Mouse (Mus musculus) olfactory bulb, adult 2 months (tissue): ENCODE results near the gene Psma1.

Source experiments
- CTCF ChIP-seq: fragments of 200-500 bp; IDR thresholded peaks from 2 replicates; pipeline ENCODE4 v1.5.1; 2012; ENCODE audit warnings: low read depth, mild to moderate bottlenecking, low read length, moderate library complexity; ENCODE audit not compliant: insufficient read depth
- POLR2A ChIP-seq: fragments of 200-500 bp; IDR thresholded peaks from 2 replicates; pipeline ENCODE4 v1.6.1; 2012; ENCODE audit warnings: mild to moderate bottlenecking, low read depth, low read length, moderate library complexity; ENCODE audit not compliant: insufficient read depth

DNA sequence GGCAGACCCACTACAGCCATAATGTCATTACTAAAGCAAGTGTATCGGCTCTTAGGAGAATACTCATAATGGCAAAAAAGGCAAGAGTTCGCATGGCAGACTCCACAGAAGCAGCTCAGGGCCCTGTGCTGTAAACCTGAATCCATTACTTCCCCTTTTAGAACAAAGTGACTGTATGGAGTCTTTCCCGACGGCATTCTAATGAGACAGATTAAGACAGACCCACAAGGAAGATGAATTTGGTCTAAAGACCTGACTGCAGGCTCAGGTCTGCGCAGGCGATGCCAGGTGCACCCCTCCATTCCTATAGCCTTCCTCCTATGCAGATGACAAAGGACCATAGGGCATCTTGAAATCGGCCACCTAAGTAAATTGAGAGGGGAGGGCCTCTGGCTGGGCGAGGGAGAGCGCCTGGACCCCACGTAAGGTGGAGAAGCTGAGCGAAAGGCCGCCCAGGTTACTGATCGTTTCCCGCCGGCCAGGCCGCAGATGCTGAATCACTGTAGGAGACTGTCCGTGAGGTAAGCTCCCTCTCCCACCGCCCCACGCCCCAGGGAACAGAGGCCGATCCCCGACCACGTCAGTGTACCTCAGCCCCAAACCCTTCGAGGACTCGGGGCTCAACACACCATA, 430 bp downstream of the Psma1 start:
- no peak for TF ChIP-seq CTCF
- TF ChIP-seq POLR2A: no peak
